Mouse (Mus musculus) neutrophil, adult 5-6 weeks (primary cell): ENCODE data around the gene Olfr1130. TPM values are rescaled to one million over a fixed set of nuclear protein-coding genes. Genes with fewer than 3 reads are reported as not detected.
"Not testable (repeated sequence)": the region's sequence is repeated elsewhere in the genome, so short reads cannot be mapped to it uniquely, and the experiment has no call there.

Experiments used
- ATAC-seq: fragments of 151-379, 151-347 bp; 2 replicates; pipeline ENCODE4 v1.8.0; 2017; ENCODE audit warnings: mild to moderate bottlenecking, moderate TSS enrichment; ENCODE audit not compliant: insufficient number of reproducible peaks, poor library complexity, low FRiP score, severe bottlenecking; ENCODE audit errors: extremely low read depth
- total RNA-seq: library from RNA; stranded (forward); fragments of 200-1000 nt; gene quantifications from 2 replicates; pipeline ENCODE4 v1.2.3, GENCODE M21; 2017

The Olfr1130 gene
- not detected in 2 replicates for total RNA-seq

GRCm38 (mm10) chr2:87605912-87606311 is at the start of gene Olfr1130:
Gene Olfr1130 (plus strand): TSS chr2:87606212.
- not testable (repeated sequence) for ATAC-seq

GRCm38 (mm10) chr2:87573602-87574001 is 32.4 kb upstream of the Olfr1130 start, which contains the start of gene Olfr1129:
Gene Olfr1129 (plus strand): TSS chr2:87573902.
- not testable (repeated sequence) for ATAC-seq

GRCm38 (mm10) chr2:87626804-87627203 is 20.8 kb downstream of the Olfr1130 start, which contains the start of gene Olfr1131:
Gene Olfr1131 (plus strand): TSS chr2:87627104.
- no peak for ATAC-seq

- no peak for ATAC-seq
Observed at GRCm38 (mm10) chr2:87637435-87637834, 31.4 kb downstream of the Olfr1130 start, which contains the start of gene Olfr1132. Gene Olfr1132 (minus strand): TSS chr2:87637535.

GRCm38 (mm10) chr2:87642441-87642840 is 36.4 kb downstream of the Olfr1130 start:
- ATAC-seq = no peak

- ATAC-seq = no peak
Observed at GRCm38 (mm10) chr2:87647274-87647673, 41.3 kb downstream of the Olfr1130 start, which contains the start of gene Olfr1133. Gene Olfr1133 (minus strand): TSS chr2:87647374.

- no peak for ATAC-seq
Observed at GRCm38 (mm10) chr2:87658360-87658759, 52.3 kb downstream of the Olfr1130 start, which contains the start of gene Olfr1134. Gene Olfr1134 (minus strand): TSS chr2:87658460.

Other genes with a start within 250 kb of the Olfr1130 start
- not detected in 2 replicates for gene Olfr1121, start 236.3 kb upstream of the Olfr1130 start, total RNA-seq
- not detected in 2 replicates for gene Olfr1122, start 220.4 kb upstream of the Olfr1130 start, total RNA-seq
- gene Olfr1123, start 189.6 kb upstream of the Olfr1130 start, total RNA-seq = not detected in 2 replicates
- not detected in 2 replicates for gene Olfr1124, start 175.9 kb upstream of the Olfr1130 start, total RNA-seq
- not detected in 2 replicates for gene Olfr1126, start 152.2 kb upstream of the Olfr1130 start, total RNA-seq
- gene Pramel7, start 109.1 kb upstream of the Olfr1130 start, total RNA-seq = not detected in 2 replicates
- not detected in 2 replicates for gene Pramel6, start 99.6 kb upstream of the Olfr1130 start, total RNA-seq
- gene Olfr153, start 74.4 kb upstream of the Olfr1130 start, total RNA-seq = not detected in 2 replicates
- gene Olfr1128, start 60.7 kb upstream of the Olfr1130 start, total RNA-seq = not detected in 2 replicates
- gene Olfr1129, start 32.3 kb upstream of the Olfr1130 start, total RNA-seq = not detected in 2 replicates
- gene Olfr1131, start 20.9 kb downstream of the Olfr1130 start, total RNA-seq = 0.49 TPM in 1 of 2 replicates, not detected in the other
- gene Olfr1132, start 31.3 kb downstream of the Olfr1130 start, total RNA-seq = 0.12 TPM in 1 of 2 replicates, not detected in the other
- gene Olfr1133, start 41.2 kb downstream of the Olfr1130 start, total RNA-seq = not detected in 2 replicates
- not detected in 2 replicates for gene Olfr1134, start 52.2 kb downstream of the Olfr1130 start, total RNA-seq
- gene Olfr1135, start 67.5 kb downstream of the Olfr1130 start, total RNA-seq = not detected in 2 replicates
- gene Olfr1136, start 87.7 kb downstream of the Olfr1130 start, total RNA-seq = not detected in 2 replicates
- gene Olfr1137, start 107.0 kb downstream of the Olfr1130 start, total RNA-seq = not detected in 2 replicates
- gene Olfr1138, start 133.8 kb downstream of the Olfr1130 start, total RNA-seq = not detected in 2 replicates
- gene Olfr1140, start 137.5 kb downstream of the Olfr1130 start, total RNA-seq = not detected in 2 replicates
- gene Olfr1141, start 147.8 kb downstream of the Olfr1130 start, total RNA-seq = not detected in 2 replicates
- gene Olfr152, start 173.3 kb downstream of the Olfr1130 start, total RNA-seq = not detected in 2 replicates
- not detected in 2 replicates for gene Olfr1143, start 194.4 kb downstream of the Olfr1130 start, total RNA-seq
- not detected in 2 replicates for gene Olfr1145, start 203.6 kb downstream of the Olfr1130 start, total RNA-seq
- not detected in 2 replicates for gene Olfr1148, start 224.3 kb downstream of the Olfr1130 start, total RNA-seq
- not detected in 2 replicates for gene Olfr1150-ps1, start 237.8 kb downstream of the Olfr1130 start, total RNA-seq
- gene Olfr1151, start 249.7 kb downstream of the Olfr1130 start, total RNA-seq = not detected in 2 replicates